Mouse (Mus musculus): ENCODE data around the gene Atp2b2.

The Atp2b2 gene

GRCm38 (mm10) chr6:114042332-114042731, at the start of gene Atp2b2:
Gene Atp2b2, minus strand, starts transcription at chr6:114042613.
- in situ Hi-C loops (cut with MboI, MseI): no loop called here

GRCm38 (mm10) chr6:114089626-114090025, 47.2 kb upstream of the Atp2b2 start:
- in situ Hi-C loops (cut with MboI, MseI): no loop called here

GRCm38 (mm10) chr6:114087106-114087505, 44.7 kb upstream of the Atp2b2 start:
- in situ Hi-C loops (cut with MboI, MseI): no loop called here

- in situ Hi-C loops (cut with MboI, MseI): no loop called here
Observed at GRCm38 (mm10) chr6:114078556-114078955, 36.1 kb upstream of the Atp2b2 start.

- in situ Hi-C loops (cut with MboI, MseI): no loop called here
Observed at GRCm38 (mm10) chr6:114076560-114076959, 34.1 kb upstream of the Atp2b2 start.

GRCm38 (mm10) chr6:114076061-114076460, 33.6 kb upstream of the Atp2b2 start:
- in situ Hi-C loops (cut with MboI, MseI): no loop called here

GRCm38 (mm10) chr6:114074929-114075328, 32.5 kb upstream of the Atp2b2 start:
- in situ Hi-C loops (cut with MboI, MseI): loop anchor here (5.0 to 25.0 kb wide), 2 partner anchors 313 to 488 kb away; no protein-coding TSS in a partner anchor

- in situ Hi-C loops (cut with MboI, MseI): loop anchor here (5.0 to 25.0 kb wide), 2 partner anchors 312 to 487 kb away; no protein-coding TSS in a partner anchor
Observed at GRCm38 (mm10) chr6:114074256-114074655, 31.8 kb upstream of the Atp2b2 start.

- in situ Hi-C loops (cut with MboI, MseI): loop anchor here (5.0 to 25.0 kb wide), 2 partner anchors 309 to 484 kb away; no protein-coding TSS in a partner anchor
Observed at GRCm38 (mm10) chr6:114071564-114071963, 29.2 kb upstream of the Atp2b2 start.

- in situ Hi-C loops (cut with MboI, MseI): loop anchor here (25.0 kb wide), 1 partner anchor 476 kb away; no protein-coding TSS in a partner anchor
Observed at GRCm38 (mm10) chr6:114063100-114063499, 20.7 kb upstream of the Atp2b2 start.

- in situ Hi-C loops (cut with MboI, MseI): loop anchor here (25.0 kb wide), 1 partner anchor 475 kb away; no protein-coding TSS in a partner anchor
Observed at GRCm38 (mm10) chr6:114062688-114063087, 20.3 kb upstream of the Atp2b2 start.

GRCm38 (mm10) chr6:114059206-114059605, 16.8 kb upstream of the Atp2b2 start:
- in situ Hi-C loops (cut with MboI, MseI): loop anchor here (25.0 kb wide), 1 partner anchor 472 kb away; no protein-coding TSS in a partner anchor

GRCm38 (mm10) chr6:114058030-114058808, 15.8 kb upstream of the Atp2b2 start:
- in situ Hi-C loops (cut with MboI, MseI): loop anchor here (25.0 kb wide), 1 partner anchor 471 kb away; no protein-coding TSS in a partner anchor

GRCm38 (mm10) chr6:114055311-114055710, 12.9 kb upstream of the Atp2b2 start:
- in situ Hi-C loops (cut with MboI, MseI): loop anchor here (25.0 kb wide), 1 partner anchor 468 kb away; no protein-coding TSS in a partner anchor

GRCm38 (mm10) chr6:114044962-114045361, 2.5 kb upstream of the Atp2b2 start:
- in situ Hi-C loops (cut with MboI, MseI): no loop called here

- in situ Hi-C loops (cut with MboI, MseI): no loop called here
Observed at GRCm38 (mm10) chr6:114042836-114043235, 423 bp upstream of the Atp2b2 start.

GRCm38 (mm10) chr6:114041911-114042284, 515 bp downstream of the Atp2b2 start:
- in situ Hi-C loops (cut with MboI, MseI): no loop called here

GRCm38 (mm10) chr6:114041097-114041910, 1.1 kb downstream of the Atp2b2 start:
- in situ Hi-C loops (cut with MboI, MseI): no loop called here

GRCm38 (mm10) chr6:114035704-114036103, 6.7 kb downstream of the Atp2b2 start:
- in situ Hi-C loops (cut with MboI, MseI): no loop called here

GRCm38 (mm10) chr6:114032822-114033221, 9.6 kb downstream of the Atp2b2 start:
- in situ Hi-C loops (cut with MboI, MseI): no loop called here

- in situ Hi-C loops (cut with MboI, MseI): no loop called here
Observed at GRCm38 (mm10) chr6:114023794-114024193, 18.6 kb downstream of the Atp2b2 start.

- in situ Hi-C loops (cut with MboI, MseI): no loop called here
Observed at GRCm38 (mm10) chr6:114022104-114022503, 20.3 kb downstream of the Atp2b2 start.

Measured in T-helper 1 cell (primary cell).